Mouse (Mus musculus) urinary bladder, postnatal 25 days (tissue): ENCODE measurements around the gene Ccdc162.
"Not testable (repeated sequence)": the region's sequence is repeated elsewhere in the genome, so short reads cannot be mapped to it uniquely, and the experiment has no call there.

Experiments used
- DNase-seq: peaks from one replicate; pipeline ENCODE4 v3.0.0; 2022; ENCODE audit warnings: low spot score

Gene Ccdc162

GRCm38 (mm10) chr10:41697040-41697439, 19.4 kb downstream of the Ccdc162 start:
- no peak for DNase-seq

GRCm38 (mm10) chr10:41690978-41691377, 25.5 kb downstream of the Ccdc162 start:
- DNase-seq = no peak

- peak; percentile 47 for DNase-seq
Measured at GRCm38 (mm10) chr10:41689941-41690887, 26.2 kb downstream of the Ccdc162 start.

GRCm38 (mm10) chr10:41684548-41684996, 31.9 kb downstream of the Ccdc162 start:
- no peak for DNase-seq

GRCm38 (mm10) chr10:41682546-41683393, 33.7 kb downstream of the Ccdc162 start:
- peak; percentile 86 for DNase-seq

- DNase-seq = peak; percentile 32
Measured at GRCm38 (mm10) chr10:41678746-41679360, 37.6 kb downstream of the Ccdc162 start.

- DNase-seq = no peak
Measured at GRCm38 (mm10) chr10:41677396-41677795, 39.0 kb downstream of the Ccdc162 start.

GRCm38 (mm10) chr10:41676661-41677061, 39.8 kb downstream of the Ccdc162 start:
- DNase-seq = no peak

- no peak for DNase-seq
Measured at GRCm38 (mm10) chr10:41675842-41676571, 40.4 kb downstream of the Ccdc162 start.

- DNase-seq = no peak
Measured at GRCm38 (mm10) chr10:41675243-41675642, 41.2 kb downstream of the Ccdc162 start.

GRCm38 (mm10) chr10:41674362-41674761, 42.1 kb downstream of the Ccdc162 start:
- no peak for DNase-seq

GRCm38 (mm10) chr10:41670196-41670595, 46.2 kb downstream of the Ccdc162 start:
- no peak for DNase-seq

GRCm38 (mm10) chr10:41665498-41665897, 50.9 kb downstream of the Ccdc162 start:
- no peak for DNase-seq

- DNase-seq = not testable (repeated sequence)
Measured at GRCm38 (mm10) chr10:41659671-41660070, 56.8 kb downstream of the Ccdc162 start.

GRCm38 (mm10) chr10:41655684-41656083, 60.8 kb downstream of the Ccdc162 start:
- DNase-seq = not testable (repeated sequence)

- DNase-seq = no peak
Measured at GRCm38 (mm10) chr10:41652988-41653387, 63.4 kb downstream of the Ccdc162 start.

- no peak for DNase-seq
Measured at GRCm38 (mm10) chr10:41652094-41652775, 64.2 kb downstream of the Ccdc162 start.

- no peak for DNase-seq
Measured at GRCm38 (mm10) chr10:41651532-41651931, 64.9 kb downstream of the Ccdc162 start.

GRCm38 (mm10) chr10:41649186-41649585, 67.2 kb downstream of the Ccdc162 start:
- no peak for DNase-seq

GRCm38 (mm10) chr10:41638776-41639175, 77.7 kb downstream of the Ccdc162 start:
- DNase-seq = no peak
